Mouse (Mus musculus) heart, embryonic 10.5 days (tissue): Measurements from ENCODE around the gene Pank2. TPM values are rescaled to one million over a fixed set of nuclear protein-coding genes. Genes with fewer than 3 reads are reported as not detected.
"Not testable (repeated sequence)": the region's sequence is repeated elsewhere in the genome, so short reads cannot be mapped to it uniquely, and the experiment has no call there.

ENCODE experiments used
- DNase-seq: peaks from one replicate; pipeline ENCODE4 v3.0.0-alpha.2; 2017; ENCODE audit warnings: low spot score
- H3K27ac ChIP-seq: fragments of 300-500 bp; sonication (generic); 2 replicates; pipeline ENCODE4 v1.5.1; 2016; ENCODE audit warnings: mild to moderate bottlenecking
- H3K27me3 ChIP-seq: fragments of 300-500 bp; sonication (generic); 2 replicates; pipeline ENCODE4 v1.6.1; 2016; ENCODE audit warnings: mild to moderate bottlenecking; ENCODE audit not compliant: poor library complexity, insufficient read depth, severe bottlenecking
- H3K36me3 ChIP-seq: fragments of 300-500 bp; sonication (generic); 2 replicates; pipeline ENCODE4 v1.6.1; 2016; ENCODE audit warnings: mild to moderate bottlenecking, moderate library complexity
- H3K4me1 ChIP-seq: fragments of 300-500 bp; sonication (generic); 2 replicates; pipeline ENCODE4 v1.6.1; 2016; ENCODE audit warnings: mild to moderate bottlenecking
- H3K4me3 ChIP-seq: fragments of 300-500 bp; sonication (generic); 2 replicates; pipeline ENCODE4 v1.5.1; 2016; ENCODE audit warnings: mild to moderate bottlenecking, moderate library complexity
- H3K9me3 ChIP-seq: fragments of 300-500 bp; sonication (generic); 2 replicates; pipeline ENCODE4 v1.6.1; 2016; ENCODE audit warnings: mild to moderate bottlenecking, moderate library complexity
- WGBS: fragments of 180-500 bp; shearing (Covaris S2); methylation state at CpG from one replicate; pipeline ENCODE4 v1.1.7; 2016; 5-methylcytosine and 5-hydroxymethylcytosine counted together
- polyA plus RNA-seq: library from polyadenylated mRNA; unstranded; fragments of >200 nt; fragmentation: Nextera tagmentation; extraction: Ambion mirVana; gene quantifications from 2 replicates; pipeline ENCODE4 v1.2.1, GENCODE M21; 2016

Pank2 gene
- polyA plus RNA-seq = 29.7 and 41.7 TPM in 2 replicates

- no peaks in the 10 kb centered on the region for H3K36me3 ChIP-seq
- no peaks in the 10 kb centered on the region for H3K9me3 ChIP-seq
- peaks cover 34% of the 10 kb centered on the region for H3K4me1 ChIP-seq
- H3K27me3 ChIP-seq = no peaks in the 10 kb centered on the region
- DNase-seq = peak; percentile 99
- under 1% methylated on average over 49 of the region's 49 CpGs for WGBS
- peak within 1 kb of the TSS; percentile 87 for H3K4me3 ChIP-seq
- peak within 1 kb of the TSS; percentile 99 for H3K27ac ChIP-seq
Measured at GRCm38 (mm10) chr2:131262213-131262672, at the start of gene Pank2. Gene Pank2, plus strand, starts transcription at chr2:131262495.

GRCm38 (mm10) chr2:131213773-131214172, 48.5 kb upstream of the Pank2 start:
- Histone ChIP-seq H3K9me3 (no peaks in the 10 kb centered on the region), H3K4me3 (no peak overlapping the region), H3K27ac (peak overlapping the region; percentile 71; the same call in 1 of the 2 replicates), H3K36me3 (peaks cover 22% of the 10 kb centered on the region), H3K27me3 (no peaks in the 10 kb centered on the region), H3K4me1 (peaks cover 38% of the 10 kb centered on the region)
- WGBS = 72% methylated on average over 7 of the region's 7 CpGs
- no peak for DNase-seq

- H3K27me3 ChIP-seq = no peaks in the 10 kb centered on the region
- H3K4me3 ChIP-seq = no peak overlapping the region
- no peak for DNase-seq
- H3K36me3 ChIP-seq = peaks cover 22% of the 10 kb centered on the region
- H3K27ac ChIP-seq = peak overlapping the region; percentile 10; the same call in 1 of the 2 replicates
- H3K4me1 ChIP-seq = peaks cover 24% of the 10 kb centered on the region
- no peaks in the 10 kb centered on the region for H3K9me3 ChIP-seq
- 81% methylated on average over 7 of the region's 7 CpGs for WGBS
Measured at GRCm38 (mm10) chr2:131215941-131216858, 46.1 kb upstream of the Pank2 start.

- no peak for DNase-seq
- WGBS = 67% methylated on average over 4 of the region's 4 CpGs
- peaks cover 10% of the 10 kb centered on the region for H3K4me1 ChIP-seq
- H3K4me3 ChIP-seq = no peak overlapping the region
- H3K27ac ChIP-seq = no peak overlapping the region
- no peaks in the 10 kb centered on the region for H3K36me3 ChIP-seq
- no peaks in the 10 kb centered on the region for H3K9me3 ChIP-seq
- H3K27me3 ChIP-seq = no peaks in the 10 kb centered on the region
Measured at GRCm38 (mm10) chr2:131220030-131220429, 42.3 kb upstream of the Pank2 start.

- H3K9me3 ChIP-seq = no peaks in the 10 kb centered on the region
- no peaks in the 10 kb centered on the region for H3K27me3 ChIP-seq
- H3K36me3 ChIP-seq = no peaks in the 10 kb centered on the region
- WGBS = 61% methylated on average over 3 of the region's 3 CpGs
- no peak overlapping the region for H3K27ac ChIP-seq
- peaks cover 10% of the 10 kb centered on the region for H3K4me1 ChIP-seq
- DNase-seq = no peak
- no peak overlapping the region for H3K4me3 ChIP-seq
Measured at GRCm38 (mm10) chr2:131221853-131222515, 40.3 kb upstream of the Pank2 start.

GRCm38 (mm10) chr2:131222562-131222961, 39.7 kb upstream of the Pank2 start:
- no peak for DNase-seq
- Histone ChIP-seq H3K36me3 (no peaks in the 10 kb centered on the region), H3K27ac (peak overlapping the region; percentile 69)

GRCm38 (mm10) chr2:131223569-131223968, 38.7 kb upstream of the Pank2 start:
- H3K4me1 ChIP-seq = peaks cover 10% of the 10 kb centered on the region
- H3K36me3 ChIP-seq = no peaks in the 10 kb centered on the region
- no peak overlapping the region for H3K27ac ChIP-seq
- peak; percentile 90 for DNase-seq
- no peaks in the 10 kb centered on the region for H3K9me3 ChIP-seq
- H3K27me3 ChIP-seq = no peaks in the 10 kb centered on the region
- H3K4me3 ChIP-seq = no peak overlapping the region
- 52% methylated on average over 1 of the region's 1 CpGs for WGBS

More at GRCm38 (mm10) chr2:131222562-131222961, 39.7 kb upstream of the Pank2 start:
- no peaks in the 10 kb centered on the region for H3K27me3 ChIP-seq
- H3K9me3 ChIP-seq = no peaks in the 10 kb centered on the region
- peaks cover 10% of the 10 kb centered on the region for H3K4me1 ChIP-seq
- 23% methylated on average over 5 of the region's 5 CpGs for WGBS
- no peak overlapping the region for H3K4me3 ChIP-seq

GRCm38 (mm10) chr2:131225178-131225577, 37.1 kb upstream of the Pank2 start:
- DNase-seq = no peak
- no peak overlapping the region for H3K4me3 ChIP-seq
- peaks cover 10% of the 10 kb centered on the region for H3K4me1 ChIP-seq
- WGBS = 85% methylated on average over 6 of the region's 6 CpGs
- no peaks in the 10 kb centered on the region for H3K9me3 ChIP-seq
- no peaks in the 10 kb centered on the region for H3K36me3 ChIP-seq
- H3K27me3 ChIP-seq = no peaks in the 10 kb centered on the region
- no peak overlapping the region for H3K27ac ChIP-seq

- not testable (repeated sequence) for H3K27me3 ChIP-seq, H3K36me3 ChIP-seq, DNase-seq, H3K9me3 ChIP-seq, H3K27ac ChIP-seq, H3K4me3 ChIP-seq
- WGBS = 72% methylated on average over 2 of the region's 2 CpGs
- H3K4me1 ChIP-seq = peaks cover 10% of the 10 kb centered on the region
Measured at GRCm38 (mm10) chr2:131226669-131227068, 35.6 kb upstream of the Pank2 start.

GRCm38 (mm10) chr2:131227243-131227642, 35.1 kb upstream of the Pank2 start:
- no peak for DNase-seq

GRCm38 (mm10) chr2:131232558-131232957, 29.7 kb upstream of the Pank2 start:
- Histone ChIP-seq H3K4me1 (peaks cover 34% of the 10 kb centered on the region), H3K27me3 (no peaks in the 10 kb centered on the region), H3K36me3 (peaks cover 3% of the 10 kb centered on the region; the same call in 1 of the 2 replicates), H3K9me3 (no peaks in the 10 kb centered on the region), H3K4me3 (no peak overlapping the region), H3K27ac (peak overlapping the region; percentile 10; the same call in 1 of the 2 replicates)
- no peak for DNase-seq
- WGBS = 88% methylated on average over 2 of the region's 2 CpGs

More at GRCm38 (mm10) chr2:131227243-131227642, 35.1 kb upstream of the Pank2 start:
- WGBS = 75% methylated on average over 3 of the region's 3 CpGs
- Histone ChIP-seq H3K36me3 (no peaks in the 10 kb centered on the region), H3K27ac (no peak overlapping the region), H3K4me3 (no peak overlapping the region), H3K9me3 (no peaks in the 10 kb centered on the region), H3K4me1 (peaks cover 11% of the 10 kb centered on the region), H3K27me3 (no peaks in the 10 kb centered on the region)

- no peaks in the 10 kb centered on the region for H3K27me3 ChIP-seq
- 14% methylated on average over 29 of the region's 29 CpGs for WGBS
- DNase-seq = peak; percentile 99
- peak within 1 kb of the TSS; percentile 90 for H3K27ac ChIP-seq
- peaks cover 6% of the 10 kb centered on the region; the same call in 1 of the 2 replicates for H3K36me3 ChIP-seq
- H3K9me3 ChIP-seq = no peaks in the 10 kb centered on the region
- peak within 1 kb of the TSS; percentile 73 for H3K4me3 ChIP-seq
- H3K4me1 ChIP-seq = peaks cover 34% of the 10 kb centered on the region
Measured at GRCm38 (mm10) chr2:131233307-131234126, 28.8 kb upstream of the Pank2 start, which contains the start of gene Mavs. Gene Mavs, plus strand, starts transcription at chr2:131234063.
